Mouse (Mus musculus) liver, embryonic 16.5 days (tissue): ENCODE results near the gene Otos. TPM values are rescaled to one million over a fixed set of nuclear protein-coding genes. Genes with fewer than 3 reads are reported as not detected.

ENCODE experiments used
- ATAC-seq: fragments of 200-750 bp; cut with Nextera tagmentation; 2 replicates; pipeline ENCODE4 v1.8.0; 2017; ENCODE audit warnings: low read depth, mild to moderate bottlenecking, moderate number of reproducible peaks, moderate library complexity
- H3K27ac ChIP-seq: fragments of 300-500 bp; sonication (generic); 2 replicates; pipeline ENCODE4 v1.5.1; 2014; ENCODE audit warnings: mild to moderate bottlenecking, low read length
- H3K27me3 ChIP-seq: fragments of 300-500 bp; sonication (generic); 2 replicates; pipeline ENCODE4 v1.6.1; 2014; ENCODE audit warnings: low read depth, low read length, mixed read lengths; ENCODE audit not compliant: control insufficient read depth, insufficient read depth
- H3K36me3 ChIP-seq: fragments of 300-500 bp; sonication (generic); 2 replicates; pipeline ENCODE4 v1.6.1; 2014; ENCODE audit warnings: mild to moderate bottlenecking; ENCODE audit not compliant: control insufficient read depth, insufficient read depth
- H3K4me1 ChIP-seq: fragments of 300-500 bp; sonication (generic); 2 replicates; pipeline ENCODE4 v1.6.1; 2014; ENCODE audit warnings: low read depth, low read length, mixed read lengths; ENCODE audit not compliant: control insufficient read depth
- H3K4me2 ChIP-seq: fragments of 300-500 bp; sonication (generic); 2 replicates; pipeline ENCODE4 v1.6.1; 2014; ENCODE audit warnings: low read depth, low read length, mixed read lengths
- H3K4me3 ChIP-seq: fragments of 300-500 bp; sonication (generic); 2 replicates; pipeline ENCODE4 v1.5.1; 2014; ENCODE audit warnings: low read depth, mild to moderate bottlenecking, low read length
- H3K9ac ChIP-seq: fragments of 300-500 bp; sonication (generic); 2 replicates; pipeline ENCODE4 v1.6.1; 2014; ENCODE audit warnings: low read depth, low read length
- H3K9me3 ChIP-seq: fragments of 300-500 bp; sonication (generic); replicated peaks from 2 replicates; pipeline ENCODE4 v1.6.1; 2016; ENCODE audit warnings: low read length; ENCODE audit not compliant: control insufficient read depth
- WGBS: fragments of 180-500 bp; shearing (Covaris S2); extraction: QIAGEN DNeasy Blood & Tissue Kit; methylation state at CpG from one replicate; pipeline ENCODE4 v1.1.7; 2014; ENCODE audit not compliant: insufficient replicate concordance; 5-methylcytosine and 5-hydroxymethylcytosine counted together
- polyA plus RNA-seq: library from polyadenylated mRNA; unstranded; fragments of >200 nt; fragmentation: Nextera tagmentation; extraction: Ambion mirVana; gene quantifications from 2 replicates; pipeline ENCODE4 v1.2.1, GENCODE M21; 2015

Gene Otos
- polyA plus RNA-seq, 1 experiment from 2014 or later = 0.06 TPM

- Histone ChIP-seq H3K27ac (no peak overlapping the region), H3K4me3 (no peak overlapping the region), H3K9me3 (no peaks in the 10 kb centered on the region), H3K36me3 (no peaks in the 10 kb centered on the region), H3K4me1 (no peaks in the 10 kb centered on the region), H3K4me2 (no peak overlapping the region), H3K9ac (no peak overlapping the region), H3K27me3 (no peaks in the 10 kb centered on the region)
- WGBS = 21% methylated on average over 10 of the region's 10 CpGs
- no peak for ATAC-seq
Measured at GRCm38 (mm10) chr1:92675932-92676675, 27.5 kb upstream of the Otos start.

- Histone ChIP-seq H3K4me1 (no peaks in the 10 kb centered on the region), H3K4me3 (no peak overlapping the region), H3K27me3 (no peaks in the 10 kb centered on the region), H3K27ac (no peak overlapping the region), H3K9ac (no peak overlapping the region), H3K4me2 (no peak overlapping the region), H3K36me3 (no peaks in the 10 kb centered on the region), H3K9me3 (no peaks in the 10 kb centered on the region)
- ATAC-seq = no peak
- WGBS = 55% methylated on average over 5 of the region's 5 CpGs
Measured at GRCm38 (mm10) chr1:92673258-92673782, 24.7 kb upstream of the Otos start.

GRCm38 (mm10) chr1:92671326-92671725 lies 22.7 kb upstream of the Otos start:
- no peaks in the 10 kb centered on the region for H3K27me3 ChIP-seq
- no peak overlapping the region for H3K4me3 ChIP-seq
- no peaks in the 10 kb centered on the region for H3K9me3 ChIP-seq
- 55% methylated on average over 4 of the region's 4 CpGs for WGBS
- no peaks in the 10 kb centered on the region for H3K36me3 ChIP-seq
- no peak for ATAC-seq
- no peak overlapping the region for H3K4me2 ChIP-seq
- H3K9ac ChIP-seq = no peak overlapping the region
- no peaks in the 10 kb centered on the region for H3K4me1 ChIP-seq
- H3K27ac ChIP-seq = no peak overlapping the region

GRCm38 (mm10) chr1:92669430-92669829 lies 20.8 kb upstream of the Otos start:
- Histone ChIP-seq H3K9ac (no peak overlapping the region), H3K4me1 (no peaks in the 10 kb centered on the region), H3K4me2 (no peak overlapping the region), H3K27ac (no peak overlapping the region), H3K9me3 (no peaks in the 10 kb centered on the region), H3K27me3 (no peaks in the 10 kb centered on the region), H3K36me3 (no peaks in the 10 kb centered on the region), H3K4me3 (no peak overlapping the region)
- 71% methylated on average over 3 of the region's 3 CpGs for WGBS
- ATAC-seq = no peak

GRCm38 (mm10) chr1:92667106-92667505 lies 18.5 kb upstream of the Otos start:
- Histone ChIP-seq H3K4me3 (no peak overlapping the region), H3K36me3 (no peaks in the 10 kb centered on the region), H3K27ac (no peak overlapping the region), H3K4me1 (no peaks in the 10 kb centered on the region), H3K4me2 (no peak overlapping the region), H3K27me3 (no peaks in the 10 kb centered on the region), H3K9ac (no peak overlapping the region), H3K9me3 (no peaks in the 10 kb centered on the region)
- 54% methylated on average over 6 of the region's 6 CpGs for WGBS
- ATAC-seq = no peak

GRCm38 (mm10) chr1:92659392-92659791 lies 10.8 kb upstream of the Otos start:
- H3K9ac ChIP-seq = no peak overlapping the region
- no peak overlapping the region for H3K4me3 ChIP-seq
- H3K36me3 ChIP-seq = no peaks in the 10 kb centered on the region
- no peak for ATAC-seq
- 9% methylated on average over 5 of the region's 5 CpGs for WGBS
- H3K9me3 ChIP-seq = no peaks in the 10 kb centered on the region
- no peak overlapping the region for H3K27ac ChIP-seq
- H3K27me3 ChIP-seq = no peaks in the 10 kb centered on the region
- H3K4me1 ChIP-seq = no peaks in the 10 kb centered on the region; the same call in 1 of the 2 replicates
- H3K4me2 ChIP-seq = no peak overlapping the region

GRCm38 (mm10) chr1:92657025-92657820 lies 8.6 kb upstream of the Otos start:
- Histone ChIP-seq H3K4me1 (no peaks in the 10 kb centered on the region; the same call in 1 of the 2 replicates), H3K27ac (no peak overlapping the region), H3K9me3 (no peaks in the 10 kb centered on the region), H3K4me3 (no peak overlapping the region), H3K9ac (no peak overlapping the region), H3K4me2 (no peak overlapping the region), H3K27me3 (no peaks in the 10 kb centered on the region), H3K36me3 (no peaks in the 10 kb centered on the region)
- no peak for ATAC-seq
- WGBS = 71% methylated on average over 11 of the region's 11 CpGs

- H3K36me3 ChIP-seq = no peaks in the 10 kb centered on the region
- no peak overlapping the region for H3K4me3 ChIP-seq
- no peak overlapping the region for H3K9ac ChIP-seq
- ATAC-seq = no peak
- H3K4me1 ChIP-seq = no peaks in the 10 kb centered on the region; the same call in 1 of the 2 replicates
- WGBS = 57% methylated on average over 2 of the region's 2 CpGs
- H3K27me3 ChIP-seq = no peaks in the 10 kb centered on the region
- no peaks in the 10 kb centered on the region for H3K9me3 ChIP-seq
- H3K4me2 ChIP-seq = no peak overlapping the region
- H3K27ac ChIP-seq = no peak overlapping the region
Measured at GRCm38 (mm10) chr1:92654676-92655075, 6.0 kb upstream of the Otos start.

- Histone ChIP-seq H3K27ac (no peak overlapping the region), H3K36me3 (no peaks in the 10 kb centered on the region), H3K4me1 (no peaks in the 10 kb centered on the region; the same call in none of the 2 replicates), H3K9ac (no peak overlapping the region), H3K4me3 (no peak overlapping the region), H3K9me3 (no peaks in the 10 kb centered on the region), H3K4me2 (no peak overlapping the region), H3K27me3 (no peaks in the 10 kb centered on the region)
- no peak for ATAC-seq
- WGBS = 69% methylated on average over 3 of the region's 3 CpGs
Measured at GRCm38 (mm10) chr1:92653179-92653578, 4.5 kb upstream of the Otos start.
